Mouse (Mus musculus) layer of hippocampus, adult 2 months (tissue): ENCODE results near the gene Acot8. TPM values are rescaled to one million over a fixed set of nuclear protein-coding genes. Genes with fewer than 3 reads are reported as not detected.
A peak's percentile ranks its signal among the peaks of the same experiment; 100 is the strongest.

Experiments
- DNase-seq, 2 experiments: peaks; one replicate each; pipeline ENCODE4 v3.0.0; 2022; ENCODE audit warnings: low spot score in 2 of 2
- H3K27ac ChIP-seq: fragments of 200-600 bp; 2 replicates; pipeline ENCODE4 v1.8.1; 2022
- H3K4me3 ChIP-seq: fragments of 200-600 bp; 2 replicates; pipeline ENCODE4 v1.8.1; 2022; ENCODE audit warnings: mild to moderate bottlenecking
- CTCF ChIP-seq: fragments of 200-600 bp; conservative IDR thresholded peaks from 2 replicates; pipeline ENCODE4 v1.8.1; 2022; ENCODE audit warnings: antibody characterized with exemption, mild to moderate bottlenecking, moderate library complexity
- total RNA-seq, 2 experiments: library from RNA; stranded (reverse); gene quantifications; 2 replicates each; pipeline ENCODE4 v1.2.3; 2021

Gene Acot8
- total RNA-seq, 2 experiments from 2014 or later: 25.8 to 32.2 TPM

DNA sequence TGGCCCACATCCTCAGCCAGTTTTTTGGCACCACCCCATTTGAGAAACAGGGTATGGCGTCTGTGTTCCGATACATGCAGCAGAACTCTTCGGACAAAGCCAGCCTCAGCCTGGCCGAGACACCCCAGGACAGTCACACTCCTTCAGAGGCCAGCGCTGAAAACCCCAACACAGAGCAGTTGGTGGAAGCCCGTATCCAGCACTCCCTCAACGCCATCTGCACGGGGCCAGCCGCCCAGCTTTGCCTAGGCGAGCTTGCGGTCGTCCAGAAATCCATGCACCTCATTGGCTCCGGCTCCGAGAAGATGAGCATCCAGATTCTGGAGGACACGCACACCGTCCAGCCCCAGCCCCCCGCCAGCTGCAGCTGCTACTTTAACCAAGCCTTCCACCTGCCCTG, 20.8 kb upstream of the Acot8 start:
- Histone ChIP-seq H3K27ac (no peak overlapping the region), H3K4me3 (no peak overlapping the region; the same call in 1 of the 2 replicates)
- no peak for DNase-seq
- TF ChIP-seq CTCF: no peak

- Histone ChIP-seq H3K27ac (no peak overlapping the region), H3K4me3 (peak overlapping the region; percentile 63)
- no peak for TF ChIP-seq CTCF
- no peak for DNase-seq
Observed at GRCm38 (mm10) chr2:164823969-164824368, 19.3 kb upstream of the Acot8 start.

- H3K4me3 ChIP-seq: peak overlapping the region; percentile 63
- peak overlapping the region; percentile 94 for H3K27ac ChIP-seq
- TF ChIP-seq CTCF: peak; percentile 45
- DNase-seq: peak in 1 of 2 experiments; percentile 29
Observed at GRCm38 (mm10) chr2:164823181-164823585, 18.5 kb upstream of the Acot8 start.

- DNase-seq: peak; percentile 99 to 100
- TF ChIP-seq CTCF: peak; percentile 15; the same call in 1 of the 2 replicates
- H3K27ac ChIP-seq: peak within 1 kb of the TSS; percentile 94
- peak within 1 kb of the TSS; percentile 63 for H3K4me3 ChIP-seq
Observed at GRCm38 (mm10) chr2:164822636-164823165, 18.0 kb upstream of the Acot8 start, which contains the start of gene Zswim1. Gene Zswim1, plus strand, starts transcription at chr2:164822686.

DNA sequence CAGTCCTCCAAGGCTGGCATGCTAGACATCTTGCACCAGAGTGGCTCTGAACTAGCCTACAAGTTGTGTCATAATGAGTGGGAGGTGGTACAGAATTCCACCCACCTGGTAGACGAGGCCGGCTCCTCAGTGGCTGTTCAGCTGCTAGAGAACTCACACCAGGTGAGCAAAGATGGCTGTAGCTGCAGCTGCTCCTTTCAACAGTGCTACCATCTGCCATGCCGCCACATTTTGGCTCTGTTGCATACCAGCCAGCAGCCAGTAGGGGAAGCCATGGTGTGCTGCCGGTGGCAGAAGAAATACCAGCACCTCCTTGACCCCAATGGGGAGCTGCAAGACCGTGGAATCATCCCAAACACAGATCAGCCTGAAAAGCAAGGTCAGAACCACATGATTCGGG, 16.4 kb upstream of the Acot8 start:
- 0 out of 2 replicates have a peak, but pooled peaks have one; percentile 20 for TF ChIP-seq CTCF
- H3K4me3 ChIP-seq: no peak overlapping the region
- no peak overlapping the region for H3K27ac ChIP-seq
- DNase-seq: no peak

DNA sequence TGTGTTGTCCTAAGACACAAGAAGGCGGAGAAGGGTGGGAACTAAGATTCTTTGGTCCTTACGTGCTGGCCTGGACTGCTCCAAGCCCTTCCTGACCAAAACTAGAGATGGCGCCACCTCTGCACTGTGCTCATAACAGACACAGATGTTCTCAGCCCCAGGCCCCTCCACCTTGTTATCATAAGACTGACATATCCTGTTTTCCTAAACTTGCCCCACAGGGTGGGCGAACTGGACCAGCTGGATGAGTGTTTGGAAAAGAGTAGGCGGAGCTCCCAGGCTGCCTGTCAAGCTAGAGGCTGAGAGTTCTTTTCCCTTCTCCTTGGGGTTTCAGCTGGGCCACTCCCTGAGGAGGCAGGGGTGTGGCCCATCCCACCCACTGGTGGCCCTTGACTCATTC, 13.0 kb upstream of the Acot8 start:
- Histone ChIP-seq H3K4me3 (no peak overlapping the region), H3K27ac (no peak overlapping the region)
- DNase-seq: no peak
- 0 out of 2 replicates have a peak, but pooled peaks have one; percentile 7 for TF ChIP-seq CTCF

DNA sequence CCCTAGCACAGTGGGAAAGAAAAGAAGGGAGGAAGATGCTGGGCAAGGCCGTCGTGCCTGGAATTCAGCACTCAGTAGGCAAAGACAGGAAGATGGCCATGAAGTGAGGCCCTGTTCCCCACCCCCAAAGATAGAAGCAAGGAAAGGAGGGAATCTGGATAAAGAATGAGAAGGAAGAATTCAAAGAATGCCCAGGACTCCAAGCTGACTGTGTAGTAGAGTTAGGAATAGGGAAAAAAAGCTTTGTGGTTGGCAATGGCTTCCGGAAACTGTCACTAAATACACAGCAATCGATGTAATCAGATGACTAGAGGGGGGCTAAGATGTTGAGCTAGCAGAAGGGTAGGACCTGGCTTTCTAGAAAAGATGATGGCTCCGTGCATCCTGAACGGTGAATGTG, 12.5 kb upstream of the Acot8 start:
- no peak overlapping the region for H3K4me3 ChIP-seq
- no peak for DNase-seq
- H3K27ac ChIP-seq: no peak overlapping the region
- TF ChIP-seq CTCF: no peak

DNA sequence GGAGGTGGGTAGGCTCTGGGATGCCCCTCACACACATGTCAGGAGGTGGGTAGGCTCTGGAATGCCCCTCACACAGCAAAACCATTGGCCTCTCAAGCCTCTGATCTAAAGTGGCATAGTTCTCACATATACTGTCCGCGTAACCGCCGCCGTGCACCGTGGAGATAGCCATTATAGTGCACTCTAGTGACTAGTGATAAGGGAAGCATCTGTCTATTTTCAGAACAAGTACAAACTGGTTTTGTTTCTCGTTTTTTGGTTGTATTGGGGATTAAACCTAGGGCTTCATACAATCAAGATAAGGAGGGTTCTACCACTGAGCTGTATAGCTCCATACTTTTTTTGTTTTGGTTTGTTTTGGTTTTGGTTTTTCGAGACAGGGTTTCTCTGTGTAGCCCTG, 11.1 kb upstream of the Acot8 start:
- no peak overlapping the region for H3K27ac ChIP-seq
- no peak overlapping the region for H3K4me3 ChIP-seq
- no peak for TF ChIP-seq CTCF
- no peak for DNase-seq

- Histone ChIP-seq H3K27ac (no peak overlapping the region), H3K4me3 (no peak overlapping the region)
- no peak for TF ChIP-seq CTCF
- DNase-seq: no peak
Observed at GRCm38 (mm10) chr2:164815348-164815747, 10.7 kb upstream of the Acot8 start.

DNA sequence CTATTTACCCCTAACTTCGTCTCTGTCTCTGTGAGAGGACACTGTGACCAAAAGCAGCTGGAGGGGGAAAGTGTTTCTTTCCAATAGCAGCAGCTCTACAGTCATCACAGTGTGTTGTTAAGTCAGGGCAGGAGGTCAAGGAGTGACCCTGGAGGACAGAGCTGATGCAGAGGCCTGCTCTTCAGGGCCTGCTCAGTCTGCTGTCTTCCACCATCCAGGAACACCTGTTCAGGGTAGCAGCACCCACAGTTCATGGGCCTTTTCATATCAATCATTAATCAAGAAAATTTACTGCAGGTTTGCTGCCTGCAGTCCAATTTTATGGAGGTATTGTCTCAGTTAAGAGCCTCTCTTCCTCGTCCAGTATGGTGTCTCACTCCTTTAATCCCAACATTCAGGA, 8.9 kb upstream of the Acot8 start:
- H3K27ac ChIP-seq: no peak overlapping the region
- TF ChIP-seq CTCF: no peak
- H3K4me3 ChIP-seq: no peak overlapping the region
- DNase-seq: no peak

DNA sequence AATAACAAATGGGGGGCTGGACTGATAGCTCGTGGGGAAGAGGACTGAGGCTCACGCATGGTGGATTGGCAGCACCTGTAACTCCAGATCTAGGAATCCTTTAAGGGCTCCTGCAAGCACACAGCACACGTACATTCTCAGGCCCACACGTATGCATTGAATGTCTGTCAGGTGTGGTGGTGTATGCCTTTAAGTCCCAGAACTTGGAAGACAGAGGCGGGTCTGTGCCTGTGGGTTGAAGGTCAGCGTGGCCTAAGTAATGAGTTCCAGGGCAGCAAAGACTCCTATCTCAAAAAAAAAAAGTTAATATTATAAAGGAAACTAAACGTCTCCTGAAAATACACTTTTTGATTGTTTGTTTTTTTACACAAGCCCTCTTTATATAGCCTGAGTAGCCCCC, 1.9 kb upstream of the Acot8 start:
- no peak for DNase-seq
- Histone ChIP-seq H3K4me3 (no peak overlapping the region), H3K27ac (no peak overlapping the region)
- no peak for TF ChIP-seq CTCF

DNA sequence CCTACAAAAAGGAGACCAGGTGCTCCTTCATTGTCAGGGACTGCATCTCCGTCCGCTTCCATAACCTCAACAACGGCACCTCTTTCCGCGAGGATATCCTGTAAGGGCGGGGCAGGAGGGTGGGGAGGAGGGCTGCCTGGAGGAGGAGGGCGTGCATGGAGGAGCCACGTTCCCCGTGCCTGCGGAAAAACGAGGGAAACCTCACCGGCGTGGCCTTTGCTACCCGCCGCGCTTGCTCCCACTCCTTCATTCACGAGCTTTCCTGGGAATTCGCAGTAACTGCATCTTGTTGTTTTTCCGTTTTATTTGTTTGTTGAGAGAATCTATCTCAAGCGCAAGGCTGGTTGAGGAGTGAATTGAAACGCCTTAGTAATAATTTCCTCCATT, 643 bp upstream of the Acot8 start:
- DNase-seq: no peak
- no peak for TF ChIP-seq CTCF
- Histone ChIP-seq H3K27ac (peak overlapping the region; percentile 91), H3K4me3 (peak overlapping the region; percentile 100)

DNA sequence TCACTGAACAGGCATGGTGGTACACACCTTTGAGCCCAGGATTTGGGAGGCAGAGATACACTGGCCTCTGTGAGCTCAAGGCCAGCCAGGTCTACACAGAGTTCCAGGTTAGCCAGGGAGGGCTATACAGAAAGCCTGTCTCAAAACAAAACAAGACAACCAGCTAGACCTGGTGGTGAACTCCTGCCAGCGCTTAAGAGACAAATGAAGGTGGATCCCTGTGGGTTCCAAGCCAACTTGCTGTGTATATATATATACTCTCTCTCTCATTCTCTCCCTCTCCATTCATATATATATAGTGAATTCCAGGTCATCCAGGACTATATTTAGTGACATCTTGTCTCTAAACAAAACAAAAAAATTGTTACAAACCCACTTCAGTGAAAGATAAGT, 765 bp downstream of the Acot8 start:
- peak overlapping the region; percentile 100 for H3K4me3 ChIP-seq
- DNase-seq: no peak
- TF ChIP-seq CTCF: no peak
- no peak overlapping the region; the same call in 1 of the 2 replicates for H3K27ac ChIP-seq

- peak overlapping the region; percentile 100 for H3K4me3 ChIP-seq
- H3K27ac ChIP-seq: no peak overlapping the region
- DNase-seq: no peak
- no peak for TF ChIP-seq CTCF
Observed at GRCm38 (mm10) chr2:164803201-164803920, 1.3 kb downstream of the Acot8 start.
